Mouse (Mus musculus) gastrocnemius, adult 8-10 months (tissue): ENCODE measurements at regions not wholly inside any gene's neighbourhood (a gene's known extent, or its start where the extent isn't known, plus 50 kb on each side); places are given as distances from the start of the nearest gene placed in this dataset.

ENCODE experiments used
- DNase-seq, 2 experiments: peaks; one replicate each; pipeline ENCODE4 v3.0.0; 2022; ENCODE audit warnings: low spot score in 2 of 2

DNA sequence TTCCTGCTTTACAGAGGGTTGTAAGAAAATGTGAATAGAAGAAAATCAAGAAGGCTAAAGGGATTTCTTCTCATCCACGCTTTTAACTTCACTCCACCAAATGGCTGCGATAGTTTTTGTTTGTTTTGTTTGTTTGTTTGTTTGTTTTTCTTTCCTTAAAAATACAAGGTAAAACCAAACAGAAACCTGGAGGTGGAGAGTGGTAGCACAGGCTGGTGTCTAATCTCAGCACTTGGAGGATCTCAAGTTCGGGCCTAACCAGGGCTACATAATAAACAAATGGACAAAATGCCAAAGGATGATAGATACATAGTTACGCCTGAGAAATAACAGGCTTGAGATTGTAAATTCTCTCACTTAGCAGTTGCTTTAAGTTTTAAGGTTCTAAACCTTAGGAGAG, 50.8 kb upstream of the Mboat1 start:
- no peak for DNase-seq

DNA sequence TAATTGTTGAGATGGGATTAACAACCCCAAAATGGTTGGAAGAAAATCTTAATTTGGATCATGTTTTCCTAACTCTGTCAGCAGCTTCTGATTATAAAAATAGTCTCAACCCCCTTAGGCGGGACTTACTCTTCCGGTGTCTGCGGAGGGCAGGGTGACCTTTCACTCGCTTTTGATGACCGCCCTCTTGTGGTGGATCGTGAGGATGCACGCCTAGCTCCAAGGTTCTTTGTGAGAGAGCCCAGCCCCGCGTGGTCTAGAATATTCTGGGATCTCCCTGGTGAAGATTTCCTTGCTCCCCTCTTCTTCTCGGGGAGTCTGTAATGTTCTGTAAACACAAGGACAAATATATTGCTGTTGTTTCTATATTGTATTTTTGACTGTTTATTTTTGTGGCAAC, 51.3 kb upstream of the Mboat1 start:
- DNase-seq = peak; percentile 76 to 77

DNA sequence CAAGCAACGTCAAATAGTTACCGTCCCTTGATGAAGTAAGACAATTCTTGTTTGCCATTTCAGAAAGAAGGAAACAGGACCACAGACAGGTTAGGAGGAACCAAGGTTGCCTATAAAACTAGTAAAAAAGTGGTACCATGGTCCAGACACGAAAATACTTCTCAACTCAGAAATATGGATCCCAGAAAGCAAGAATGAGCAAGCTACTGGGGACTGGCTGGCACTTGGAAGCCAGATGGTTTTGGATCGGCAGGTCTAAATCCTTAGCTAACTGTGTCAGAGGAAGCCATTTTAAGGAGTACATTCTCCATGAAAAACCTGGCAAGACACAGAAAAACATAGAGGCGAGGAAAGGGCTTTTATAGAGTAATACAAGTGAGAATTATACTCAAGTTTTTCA, 51.9 kb upstream of the Mboat1 start:
- no peak for DNase-seq

DNA sequence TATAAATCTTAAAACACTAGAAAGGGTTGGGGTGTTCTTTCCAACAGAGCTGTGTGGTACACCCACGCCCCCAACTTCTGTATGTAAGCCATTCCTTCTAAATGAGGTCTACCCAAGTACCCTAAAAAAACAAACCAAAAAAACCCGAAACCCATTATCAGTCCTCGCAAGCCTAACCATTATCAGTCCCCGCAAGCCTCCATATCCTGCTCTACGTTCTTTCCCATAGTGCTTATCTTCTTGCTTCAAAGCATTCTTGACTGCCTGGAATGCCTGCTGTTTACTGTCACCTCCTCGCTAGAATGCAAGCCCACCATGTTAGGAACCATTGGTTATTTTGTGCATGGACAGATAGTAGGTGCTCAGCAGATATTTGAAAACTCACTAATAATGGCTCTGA, 52.3 kb upstream of the Mboat1 start:
- no peak for DNase-seq

DNA sequence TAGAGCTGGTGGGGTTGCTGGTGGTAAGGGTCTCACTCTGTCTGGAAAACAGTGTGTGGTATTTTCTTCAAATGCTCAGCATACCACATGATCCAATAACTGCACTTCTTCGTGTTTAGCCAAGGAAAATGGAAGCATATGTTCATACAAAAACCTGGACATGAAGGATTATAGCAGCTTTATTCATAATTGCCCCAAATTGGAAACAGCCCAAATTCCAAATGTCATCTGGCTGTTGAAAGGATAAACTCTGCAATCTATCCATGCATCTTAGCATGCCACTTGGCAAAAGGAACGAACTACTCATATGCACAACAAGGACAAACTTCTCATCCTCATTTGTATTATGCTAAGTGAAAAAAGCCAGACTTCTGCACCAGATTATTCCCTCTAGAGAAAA, 53.5 kb upstream of the Mboat1 start:
- DNase-seq = no peak

DNA sequence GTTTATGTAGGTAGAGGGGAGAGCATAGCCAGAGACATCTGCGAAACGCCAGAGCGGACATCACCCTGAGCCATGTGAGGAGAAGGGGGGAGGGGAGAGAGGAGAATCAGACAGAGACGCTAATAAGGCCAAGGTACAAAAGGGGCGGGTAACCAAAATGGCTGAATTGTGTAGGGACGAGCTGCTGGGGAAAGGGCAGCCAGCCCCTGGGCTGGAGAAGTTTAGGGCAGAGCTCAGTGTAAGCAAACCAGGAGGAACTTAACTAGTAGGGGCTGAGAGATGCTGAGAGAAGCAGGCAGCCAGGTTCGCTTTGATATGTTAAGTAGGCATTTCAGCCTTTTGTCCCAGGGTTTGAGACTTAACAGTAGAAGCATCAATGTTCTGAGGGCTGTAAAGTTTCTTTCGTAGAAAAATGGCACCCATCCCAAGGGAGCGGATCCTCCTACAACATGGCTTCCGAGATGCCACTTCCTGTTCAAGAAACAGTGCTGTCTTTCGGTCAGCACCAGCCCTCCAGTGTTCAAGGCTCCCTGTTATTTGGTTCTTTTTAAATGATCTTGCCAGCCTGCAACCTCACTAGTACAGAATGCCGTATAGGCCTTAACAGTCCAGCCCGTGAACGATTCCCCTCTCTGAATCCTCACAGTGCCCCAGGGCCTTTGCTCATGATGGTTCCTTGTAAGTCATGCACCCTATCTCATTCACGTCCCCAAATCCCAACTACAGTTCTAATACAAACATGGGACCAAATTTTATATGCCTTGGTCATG, 55.4 kb upstream of the Mboat1 start:
- no peak for DNase-seq

DNA sequence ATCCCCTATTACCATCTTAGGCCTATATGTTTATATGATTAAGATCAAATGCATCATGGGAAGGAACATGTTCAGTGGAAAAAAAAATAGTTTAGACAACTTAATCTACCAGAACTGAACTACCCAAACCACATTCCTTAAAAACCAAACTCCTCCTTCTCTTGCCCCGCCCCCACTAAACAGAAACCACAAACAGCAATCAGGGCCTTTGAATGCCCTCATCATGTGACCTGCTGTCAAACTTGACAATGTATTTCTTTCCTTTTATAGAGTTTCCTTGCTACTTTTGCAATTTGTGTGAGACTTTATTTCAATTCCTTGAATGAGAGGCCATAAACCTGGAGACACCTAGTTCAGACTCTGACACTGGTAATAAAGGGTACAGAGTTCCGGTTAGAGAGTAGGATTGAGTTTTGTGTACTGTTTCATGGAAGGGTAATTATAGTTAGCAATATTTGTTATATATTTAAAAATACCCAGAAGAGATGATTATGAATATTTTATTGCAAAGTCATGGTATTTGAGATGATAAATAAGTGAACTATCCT, 61.7 kb upstream of the Mboat1 start:
- no peak for DNase-seq

DNA sequence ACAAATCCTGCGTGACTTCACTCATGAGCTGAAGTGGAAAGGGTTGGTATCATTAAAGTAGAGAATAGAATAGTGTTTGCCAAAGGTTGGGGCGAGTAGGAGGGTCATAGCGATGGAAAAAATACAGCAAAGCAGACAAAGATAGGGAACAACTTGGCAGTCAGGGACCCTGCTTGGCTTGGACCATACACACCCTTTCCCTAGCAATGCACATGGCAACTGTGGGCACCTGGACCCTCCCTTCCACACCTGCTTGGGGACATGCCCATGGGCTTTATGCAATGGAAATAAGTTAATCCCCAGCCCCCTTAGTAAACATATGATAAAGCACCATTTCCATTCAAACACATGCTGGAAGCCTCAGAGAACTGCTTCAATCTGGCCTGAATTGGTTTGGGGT, 62.2 kb upstream of the Mboat1 start:
- no peak for DNase-seq

DNA sequence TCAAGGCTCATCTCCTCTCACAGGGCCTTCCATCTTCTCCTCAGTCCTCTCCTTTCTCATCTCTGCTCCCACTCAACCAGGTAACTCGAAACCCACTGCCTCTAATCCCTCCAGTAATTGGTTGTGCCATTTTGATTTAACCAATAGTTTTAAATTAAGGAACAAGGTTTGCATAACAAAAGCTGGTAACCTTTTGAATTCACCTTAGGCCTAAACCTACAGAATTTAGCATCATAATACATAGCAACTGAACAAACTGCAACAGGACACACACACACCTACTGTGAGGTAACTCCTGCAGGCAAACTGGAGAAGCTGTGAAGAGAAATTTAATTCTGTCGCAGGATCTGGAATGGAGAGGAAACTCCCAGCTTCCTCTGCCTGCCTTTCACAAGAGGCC, 66.9 kb upstream of the Mboat1 start:
- DNase-seq = no peak

DNA sequence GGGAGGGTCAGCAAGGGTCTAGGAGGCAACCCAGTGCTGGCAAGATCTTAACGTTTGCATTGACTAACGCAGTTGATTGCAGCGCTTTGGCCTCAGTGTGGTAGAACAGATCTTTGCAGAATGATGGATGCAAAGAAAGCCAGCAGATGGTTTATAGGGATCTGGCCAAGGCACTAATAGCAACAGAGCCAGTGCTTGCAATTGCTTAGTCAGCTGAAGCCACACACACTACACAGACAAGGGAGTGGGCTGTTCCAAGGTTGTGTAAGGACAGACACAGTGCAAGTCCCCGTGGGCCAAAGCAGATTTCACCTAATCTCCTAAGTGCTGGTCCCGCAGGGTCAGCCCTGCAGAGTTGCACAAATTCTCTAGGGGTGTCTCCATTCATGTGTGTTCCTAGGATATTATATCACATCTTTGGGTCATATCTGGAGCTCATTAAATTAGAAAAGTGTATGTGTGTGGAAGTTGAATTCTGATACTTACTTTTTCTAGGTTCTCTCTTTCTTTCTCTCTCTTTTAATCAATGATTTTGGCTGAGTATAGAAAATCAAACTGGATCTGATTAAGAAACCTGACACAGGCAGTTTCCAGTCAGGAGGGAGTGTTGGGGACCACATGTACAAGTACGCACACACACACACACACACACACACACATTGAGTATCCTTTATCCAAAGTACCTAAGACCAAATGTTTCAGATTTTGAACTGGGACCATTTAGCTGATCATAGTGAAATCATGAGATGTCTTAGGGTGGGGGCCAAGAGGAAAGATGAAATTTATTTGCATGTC, 68.5 kb upstream of the Mboat1 start:
- DNase-seq = no peak

DNA sequence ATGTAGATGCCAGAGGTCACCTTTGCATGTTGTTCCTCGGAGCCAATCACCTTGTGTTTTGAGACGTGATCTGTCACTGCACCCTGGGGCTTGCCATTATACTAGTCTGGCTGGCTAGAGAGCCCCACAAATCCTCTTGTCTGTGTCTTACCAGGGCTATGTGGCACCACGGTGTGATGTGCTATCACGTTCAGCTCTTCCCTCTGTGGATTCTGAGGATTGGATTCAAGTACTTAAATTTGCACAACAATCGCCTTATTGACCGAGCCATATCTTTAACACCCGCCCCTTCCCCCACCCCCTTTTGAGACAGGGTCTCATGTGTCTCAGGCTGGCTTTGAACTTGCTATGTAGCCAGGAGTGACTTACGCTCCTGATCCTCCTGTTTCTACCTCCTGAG, 70.8 kb upstream of the Mboat1 start:
- no peak for DNase-seq

DNA sequence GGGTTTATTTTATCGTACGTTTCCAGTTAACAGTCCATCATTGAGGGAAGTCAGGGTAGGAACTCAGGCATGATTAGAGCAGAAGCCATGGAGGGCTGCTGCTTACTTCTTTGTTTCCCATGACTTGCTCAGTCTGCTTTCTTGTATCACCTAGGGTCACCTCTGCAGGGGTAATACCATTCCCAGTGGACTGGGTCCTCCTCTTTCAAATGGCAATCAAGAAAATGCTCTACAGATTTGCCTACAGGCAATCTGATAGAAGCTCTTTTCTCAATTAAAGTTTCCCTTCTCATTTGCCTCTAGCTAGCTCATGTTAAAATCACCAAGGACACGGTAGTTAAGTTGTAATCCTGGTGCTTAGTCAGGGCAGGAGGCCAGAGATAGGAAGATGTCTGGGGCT, 72.5 kb upstream of the Mboat1 start:
- DNase-seq = no peak

DNA sequence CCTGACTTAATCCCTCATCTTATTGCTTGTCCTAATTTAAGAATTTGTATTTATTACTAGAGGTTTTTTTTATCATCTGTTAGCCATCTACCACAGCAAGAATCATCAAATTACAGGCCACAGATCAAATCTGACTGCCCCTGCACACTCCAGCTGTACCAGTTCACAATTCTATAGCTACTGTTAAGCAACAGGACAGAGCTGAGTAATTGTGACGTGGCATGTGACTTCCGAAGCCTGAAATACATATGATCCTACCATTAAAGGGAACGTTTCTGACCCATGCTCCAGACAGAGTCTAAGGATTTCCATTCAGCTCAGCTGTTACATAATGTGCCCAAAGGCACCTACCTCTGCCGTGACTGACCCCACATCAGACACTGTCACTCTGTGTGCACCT, 74.0 kb upstream of the Mboat1 start:
- DNase-seq = no peak

DNA sequence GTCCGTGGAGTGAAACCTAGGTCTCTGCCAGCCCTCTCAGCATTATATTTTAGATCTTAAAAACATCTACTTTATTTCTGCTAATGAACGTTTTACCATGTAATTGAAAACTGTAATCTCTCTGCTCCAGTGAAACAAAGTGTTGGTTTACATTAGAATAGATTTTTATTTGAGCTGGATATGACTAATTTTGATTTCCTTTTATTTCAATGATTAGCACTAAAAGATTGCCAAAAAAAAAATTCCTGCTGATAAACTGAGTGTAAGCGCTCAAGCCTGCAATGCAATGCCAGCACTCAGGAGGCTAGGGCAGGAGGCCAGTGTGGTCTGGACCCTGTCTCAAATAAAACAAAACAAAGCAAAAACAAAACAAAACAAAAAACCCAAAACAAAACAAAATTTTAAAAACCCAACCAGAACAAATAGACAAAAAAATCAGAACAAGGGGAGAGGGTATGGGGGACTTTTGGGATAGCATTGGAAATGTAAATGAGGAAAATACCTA, 69.3 kb upstream of the E2f3 start:
- DNase-seq = no peak

DNA sequence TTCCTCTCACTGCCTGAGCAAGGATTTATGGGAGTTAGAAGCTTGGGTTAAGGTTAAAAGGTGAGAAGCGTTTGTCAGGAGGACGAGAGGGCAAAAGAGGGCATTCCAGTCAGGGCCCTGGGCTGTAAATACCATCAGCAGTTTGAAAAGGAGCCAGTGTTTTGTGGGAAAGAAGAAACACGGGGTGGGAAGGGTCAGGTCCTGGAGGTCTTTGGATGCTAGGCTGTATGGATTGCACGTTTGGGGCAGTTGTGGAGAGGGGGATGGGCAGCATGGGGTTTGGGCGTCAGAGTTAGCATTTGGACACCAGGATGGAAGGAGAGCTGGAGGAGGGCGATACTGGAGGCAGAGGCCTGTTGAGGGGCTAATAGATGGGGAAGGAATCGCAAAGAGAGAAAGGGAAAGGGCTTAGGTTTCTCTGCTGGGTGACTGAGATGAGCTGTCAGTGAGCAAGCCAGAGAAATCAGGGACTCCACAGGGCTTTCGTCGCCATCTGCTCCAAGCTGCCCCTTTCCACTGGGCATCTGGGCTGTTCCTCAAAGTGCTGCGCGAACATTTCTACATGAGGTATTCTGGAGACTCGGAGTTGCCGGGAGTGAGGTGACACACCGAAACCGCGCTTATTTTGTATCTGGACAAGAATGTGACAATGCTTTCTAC, 66.2 kb upstream of the E2f3 start:
- no peak for DNase-seq

DNA sequence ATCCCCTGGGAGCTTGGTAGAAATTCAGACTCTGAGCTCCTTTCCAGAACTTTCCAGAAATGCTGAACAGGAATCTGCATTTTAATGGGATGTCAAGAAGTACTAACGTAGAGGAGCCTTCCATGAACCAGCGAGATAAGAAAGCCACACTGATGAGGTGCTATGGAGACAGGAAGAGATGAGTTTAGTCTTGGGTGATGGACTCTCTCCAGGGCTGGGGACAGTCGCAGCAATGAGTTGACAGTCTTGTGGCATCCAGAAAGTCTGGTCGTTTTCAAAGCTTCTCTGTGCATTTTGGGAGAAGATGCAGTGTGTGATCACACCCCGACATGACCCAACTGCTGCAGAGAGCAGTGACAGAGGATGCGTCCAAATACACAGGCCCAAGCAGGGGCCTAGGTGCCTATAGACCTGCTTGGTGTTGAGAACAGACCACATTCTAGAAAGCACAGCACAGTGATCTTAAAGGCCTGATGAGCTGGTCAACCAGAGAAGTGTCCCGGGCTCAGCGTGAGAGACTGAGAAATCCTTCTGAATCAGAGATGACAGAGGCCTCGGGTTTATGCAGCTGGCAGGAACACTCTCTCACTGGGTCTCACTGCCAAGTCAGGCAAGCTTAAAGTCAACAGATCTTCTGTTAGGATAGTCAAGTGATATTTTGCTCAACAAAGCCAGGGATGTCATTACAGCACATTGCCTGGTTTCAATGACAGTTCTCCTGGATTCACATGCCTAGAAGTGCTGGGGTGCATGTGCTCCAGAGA, 65.1 kb upstream of the E2f3 start:
- DNase-seq = no peak

DNA sequence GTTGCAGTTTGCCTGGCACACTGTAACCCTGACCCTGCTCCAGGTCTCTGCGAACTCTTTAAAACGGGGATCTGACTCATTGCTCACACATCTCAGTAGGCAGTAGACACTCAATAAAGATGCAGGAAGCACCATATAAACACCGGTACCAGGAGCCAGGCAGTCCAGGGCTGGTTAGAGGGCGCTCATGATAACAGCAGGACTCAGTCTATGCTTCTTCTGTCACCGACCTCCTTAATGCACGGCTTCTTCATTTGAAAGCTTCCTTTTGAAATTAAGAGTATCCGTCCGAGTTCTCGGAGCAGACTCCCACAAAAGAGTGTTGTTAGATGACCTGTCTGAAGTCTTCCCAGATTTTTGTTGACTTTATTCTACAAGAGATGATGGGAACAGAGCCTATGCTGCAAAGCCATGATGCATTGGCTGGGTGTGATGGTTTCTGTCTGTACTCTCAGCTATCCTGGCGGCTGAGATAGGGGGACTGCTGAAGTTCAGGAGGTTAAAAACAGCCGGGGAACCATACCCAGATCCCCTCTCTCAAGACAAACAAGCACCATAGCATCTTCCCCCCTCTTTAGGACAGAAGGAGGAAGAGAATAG, 62.5 kb upstream of the E2f3 start:
- DNase-seq = no peak

DNA sequence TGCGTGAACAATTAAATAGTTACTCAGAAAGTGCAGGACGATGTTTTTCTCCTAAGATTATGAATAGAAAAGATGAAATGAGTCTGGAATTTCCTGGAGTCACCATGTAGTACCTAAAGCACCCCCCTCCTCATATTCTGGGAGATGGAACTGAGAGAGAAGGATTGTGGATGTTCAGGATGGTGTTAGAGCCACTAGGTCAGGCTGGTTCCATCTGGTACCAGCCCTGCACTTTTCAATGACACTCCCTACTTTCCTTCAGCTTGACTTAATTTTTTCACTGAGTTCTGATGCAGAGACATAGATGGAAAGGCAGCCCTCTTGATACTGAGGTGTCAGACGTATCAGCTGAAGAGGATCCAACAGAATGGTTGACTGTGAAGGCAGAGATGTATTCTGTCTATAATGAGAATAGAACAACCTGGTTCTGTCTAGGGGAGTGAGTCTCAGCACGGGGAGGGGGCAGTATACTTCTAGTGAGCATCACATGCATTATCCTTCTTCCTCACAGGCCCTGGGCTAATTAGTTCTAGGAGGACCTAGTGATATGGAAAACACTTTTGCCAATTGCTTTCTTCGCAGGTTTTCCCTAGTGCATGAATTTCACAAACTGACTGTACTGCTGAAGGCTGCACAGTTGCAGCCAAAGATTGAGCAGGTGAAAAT, 60.8 kb upstream of the E2f3 start:
- no peak for DNase-seq

DNA sequence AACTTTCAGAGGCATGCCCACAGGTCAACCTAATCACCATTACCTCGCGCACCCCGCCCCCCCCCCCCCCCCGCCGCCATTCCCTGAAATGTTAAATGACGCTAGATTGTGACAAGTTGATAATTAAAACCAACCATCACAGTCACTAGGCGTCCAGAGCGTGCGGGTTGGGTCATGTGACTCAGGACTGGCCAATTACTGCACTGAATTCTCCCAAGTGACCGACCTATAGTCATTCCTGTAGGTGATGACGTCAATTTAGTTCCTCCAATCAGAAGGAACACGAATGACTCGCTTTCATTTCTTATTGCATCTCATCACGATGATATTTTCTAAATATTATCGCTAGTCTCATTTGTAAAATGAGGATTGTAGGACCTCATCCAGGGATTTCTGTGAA, 60.2 kb upstream of the E2f3 start:
- no peak for DNase-seq

DNA sequence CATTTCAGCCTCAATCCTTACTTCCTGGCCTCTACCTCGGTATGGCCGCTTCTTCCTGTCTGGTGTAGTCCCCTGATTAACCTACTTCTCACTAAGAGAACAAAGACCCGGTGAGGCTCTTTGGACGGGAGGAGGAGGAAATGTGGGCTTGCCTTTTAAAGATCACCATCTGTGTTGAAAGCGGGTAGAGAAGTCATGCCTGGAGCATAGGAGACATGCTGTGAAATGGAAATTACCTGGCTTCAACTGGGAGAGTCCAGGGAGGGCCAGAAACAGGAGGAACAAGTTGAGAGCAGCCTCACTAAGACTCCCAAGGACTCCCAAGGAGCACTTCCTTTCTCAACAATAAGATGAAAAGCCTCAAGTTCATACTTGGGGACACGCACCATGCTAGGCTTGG, 59.4 kb upstream of the E2f3 start:
- no peak for DNase-seq
